Mouse (Mus musculus): ENCODE data around the gene Ptprd.

The Ptprd gene

GRCm38 (mm10) chr4:76313749-76314148 is 1898.0 kb downstream of the Ptprd start:
- no peak for DNase-seq (ENCODE audit: extremely low spot score)

- no peak for DNase-seq (ENCODE audit: extremely low spot score)
Measured at GRCm38 (mm10) chr4:76312593-76312992, 1899.2 kb downstream of the Ptprd start.

GRCm38 (mm10) chr4:76305987-76306386 is 1905.8 kb downstream of the Ptprd start:
- DNase-seq (ENCODE audit: extremely low spot score), result no peak

GRCm38 (mm10) chr4:76297375-76297774 is 1914.4 kb downstream of the Ptprd start:
- no peak for DNase-seq (ENCODE audit: extremely low spot score)

GRCm38 (mm10) chr4:76292733-76293357 is 1918.9 kb downstream of the Ptprd start:
- no peak for DNase-seq (ENCODE audit: extremely low spot score)

GRCm38 (mm10) chr4:76290484-76290818 is 1921.3 kb downstream of the Ptprd start:
- no peak for DNase-seq (ENCODE audit: extremely low spot score)

GRCm38 (mm10) chr4:76289612-76290483 is 1921.9 kb downstream of the Ptprd start:
- DNase-seq (ENCODE audit: extremely low spot score), result peak; percentile 29

- DNase-seq (ENCODE audit: extremely low spot score), result no peak
Measured at GRCm38 (mm10) chr4:76286016-76286415, 1925.7 kb downstream of the Ptprd start.

GRCm38 (mm10) chr4:76282886-76283285 is 1928.9 kb downstream of the Ptprd start:
- DNase-seq (ENCODE audit: extremely low spot score), result no peak

GRCm38 (mm10) chr4:76262727-76263126 is 1949.0 kb downstream of the Ptprd start:
- DNase-seq (ENCODE audit: extremely low spot score), result no peak

GRCm38 (mm10) chr4:76260686-76261085 is 1951.1 kb downstream of the Ptprd start:
- no peak for DNase-seq (ENCODE audit: extremely low spot score)

GRCm38 (mm10) chr4:76260286-76260685 is 1951.5 kb downstream of the Ptprd start:
- no peak for DNase-seq (ENCODE audit: extremely low spot score)

- DNase-seq (ENCODE audit: extremely low spot score), result no peak
Measured at GRCm38 (mm10) chr4:76259636-76260035, 1952.1 kb downstream of the Ptprd start.

- DNase-seq (ENCODE audit: extremely low spot score), result no peak
Measured at GRCm38 (mm10) chr4:76244371-76244770, 1967.4 kb downstream of the Ptprd start.

GRCm38 (mm10) chr4:76241542-76241941 is 1970.2 kb downstream of the Ptprd start:
- no peak for DNase-seq (ENCODE audit: extremely low spot score)

- no peak for DNase-seq (ENCODE audit: extremely low spot score)
Measured at GRCm38 (mm10) chr4:76241140-76241539, 1970.6 kb downstream of the Ptprd start.

- DNase-seq (ENCODE audit: extremely low spot score), result no peak
Measured at GRCm38 (mm10) chr4:76239063-76239462, 1972.7 kb downstream of the Ptprd start.

GRCm38 (mm10) chr4:76238577-76238976 is 1973.2 kb downstream of the Ptprd start:
- no peak for DNase-seq (ENCODE audit: extremely low spot score)

GRCm38 (mm10) chr4:76237827-76238226 is 1973.9 kb downstream of the Ptprd start:
- no peak for DNase-seq (ENCODE audit: extremely low spot score)

- no peak for DNase-seq (ENCODE audit: extremely low spot score)
Measured at GRCm38 (mm10) chr4:76223720-76224119, 1988.0 kb downstream of the Ptprd start.

GRCm38 (mm10) chr4:76222520-76222919 is 1989.2 kb downstream of the Ptprd start:
- no peak for DNase-seq (ENCODE audit: extremely low spot score)

- no peak for DNase-seq (ENCODE audit: extremely low spot score)
Measured at GRCm38 (mm10) chr4:76218065-76218464, 1993.7 kb downstream of the Ptprd start.

GRCm38 (mm10) chr4:76215141-76215540 is 1996.6 kb downstream of the Ptprd start:
- DNase-seq (ENCODE audit: extremely low spot score), result no peak

Measured in embryo, embryonic 9.5 days (tissue).